Mouse (Mus musculus) layer of hippocampus, adult 11-12 months (tissue): Measurements from ENCODE around the gene Pisd.

Experiments
- DNase-seq: peaks from one replicate; pipeline ENCODE4 v3.0.0; 2022; ENCODE audit warnings: low spot score

Pisd gene

DNA sequence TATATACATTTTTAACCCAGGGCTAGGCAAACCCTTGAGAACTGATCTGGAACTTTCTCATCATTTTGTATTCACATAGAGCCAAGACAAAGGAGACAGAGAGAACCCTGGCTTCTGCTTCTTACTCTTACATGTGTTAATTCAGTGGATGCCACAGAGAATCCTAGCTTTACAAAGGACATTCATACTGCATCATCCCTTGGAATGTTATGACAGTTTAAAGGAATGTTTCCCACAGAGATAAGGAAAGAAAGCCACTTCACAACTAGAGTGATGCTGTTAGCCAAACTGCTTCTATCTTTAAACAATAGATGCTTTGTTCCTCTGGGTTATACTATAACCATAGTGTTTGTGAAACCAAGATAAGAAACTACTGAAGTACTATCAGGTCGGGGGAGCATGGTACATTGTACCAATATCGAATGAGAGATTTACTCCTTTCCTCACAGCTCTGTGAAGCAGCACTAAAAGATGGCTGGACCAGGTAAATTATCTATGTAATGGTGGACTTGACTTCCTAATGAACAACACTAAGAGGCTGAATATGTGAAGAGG is 79.1 kb downstream of the Pisd start:
- DNase-seq: no peak

DNA sequence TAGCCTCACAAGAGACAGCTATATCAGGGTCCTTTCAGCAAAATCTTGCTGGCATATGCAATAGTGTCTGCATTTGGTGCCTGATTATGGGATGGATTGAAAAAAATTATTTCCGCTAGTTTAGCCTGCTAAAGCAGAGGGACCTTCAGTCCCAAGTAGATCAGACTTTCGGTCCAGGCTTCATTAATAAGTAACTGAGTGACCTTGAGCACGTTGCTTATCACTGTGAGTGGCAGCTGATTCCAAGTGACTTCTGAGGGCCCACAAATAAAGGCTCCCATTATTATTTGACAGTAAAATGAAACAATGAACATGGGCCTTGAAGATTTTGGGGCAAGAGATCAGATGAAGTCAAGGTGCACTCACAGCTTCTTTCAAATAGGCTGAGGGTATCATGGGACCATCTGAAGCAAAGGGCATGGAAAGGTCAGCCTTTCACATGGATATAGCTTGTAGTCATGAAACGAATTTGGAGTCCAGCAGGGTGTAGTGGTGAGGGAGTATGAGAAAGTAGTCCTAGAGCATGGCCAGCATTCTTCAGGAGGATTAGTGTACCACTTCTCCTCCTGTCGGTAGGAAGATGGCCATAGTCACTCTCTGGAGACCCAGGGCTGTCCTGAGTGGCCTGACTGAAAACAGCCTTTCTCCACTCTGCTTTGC is 88.1 kb downstream of the Pisd start:
- no peak for DNase-seq

DNA sequence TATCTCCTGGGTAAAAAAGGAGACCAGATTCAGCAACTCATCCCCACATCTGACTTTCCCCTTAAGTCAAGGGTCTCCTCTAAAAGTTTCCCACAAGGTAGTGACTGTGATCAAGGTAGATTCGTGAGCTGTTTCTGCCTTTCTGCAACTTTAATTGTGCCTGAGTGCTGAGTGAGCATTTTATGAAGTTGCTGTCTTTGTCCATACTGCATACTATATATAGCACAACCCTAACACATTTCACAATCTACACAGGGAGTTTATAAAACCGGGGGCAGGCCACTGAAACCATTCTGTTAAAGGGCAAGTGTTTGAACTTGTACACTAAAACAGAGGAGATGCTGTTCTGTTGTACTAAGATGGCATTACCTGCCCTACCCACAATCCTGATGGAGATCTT is 92.0 kb downstream of the Pisd start:
- DNase-seq: no peak
